Mouse (Mus musculus): ENCODE data around the gene Mbnl2.

Mbnl2 gene

GRCm38 (mm10) chr14:120274746-120275145 is 723 bp upstream of the Mbnl2 start:
- no peak for DNase-seq (ENCODE audit: low spot score in 2 of 2)

DNA sequence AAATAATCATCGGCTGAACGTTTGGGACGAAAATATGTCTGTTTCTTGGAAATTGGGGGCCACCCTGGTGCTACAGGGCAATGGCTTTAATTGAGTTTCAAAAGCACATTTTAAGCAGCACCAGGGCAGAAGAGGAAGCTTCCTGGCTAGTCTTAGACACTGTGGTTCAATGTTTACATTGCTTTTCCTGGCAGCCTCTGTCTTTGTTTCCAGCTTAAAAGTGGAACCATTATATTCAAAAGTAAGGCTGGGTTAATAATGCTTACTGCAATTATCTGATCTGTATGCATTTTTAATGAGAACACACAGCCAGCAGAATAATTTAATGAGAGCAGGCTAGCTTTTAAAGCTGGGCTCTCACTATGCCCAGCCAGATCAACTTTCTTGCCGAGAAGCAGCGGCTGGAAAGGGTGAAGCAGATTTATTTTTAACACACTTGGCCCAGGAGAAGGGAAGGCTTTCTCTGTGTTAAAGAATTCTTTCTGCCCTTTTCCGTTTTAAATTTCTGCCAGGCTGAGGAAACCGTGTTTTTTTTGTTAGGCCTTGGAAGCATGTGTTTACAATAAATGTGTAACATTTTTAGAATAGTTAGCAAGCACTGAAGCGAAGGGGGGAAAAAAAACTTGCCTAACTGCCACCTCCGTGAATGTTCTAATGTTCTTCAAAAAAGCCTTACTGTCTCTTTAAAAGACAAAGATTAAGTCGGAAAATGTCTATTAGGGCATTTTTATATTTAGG is 1.0 kb downstream of the Mbnl2 start:
- no peak for DNase-seq (ENCODE audit: low spot score in 2 of 2)

GRCm38 (mm10) chr14:120277081-120277656 is 1.7 kb downstream of the Mbnl2 start:
- DNase-seq (ENCODE audit: low spot score in 2 of 2), result no peak

- no peak for DNase-seq (ENCODE audit: low spot score in 2 of 2)
Measured at GRCm38 (mm10) chr14:120278290-120279244, 3.1 kb downstream of the Mbnl2 start.

GRCm38 (mm10) chr14:120280136-120280535 is 4.7 kb downstream of the Mbnl2 start:
- DNase-seq (ENCODE audit: low spot score in 2 of 2), result no peak

DNA sequence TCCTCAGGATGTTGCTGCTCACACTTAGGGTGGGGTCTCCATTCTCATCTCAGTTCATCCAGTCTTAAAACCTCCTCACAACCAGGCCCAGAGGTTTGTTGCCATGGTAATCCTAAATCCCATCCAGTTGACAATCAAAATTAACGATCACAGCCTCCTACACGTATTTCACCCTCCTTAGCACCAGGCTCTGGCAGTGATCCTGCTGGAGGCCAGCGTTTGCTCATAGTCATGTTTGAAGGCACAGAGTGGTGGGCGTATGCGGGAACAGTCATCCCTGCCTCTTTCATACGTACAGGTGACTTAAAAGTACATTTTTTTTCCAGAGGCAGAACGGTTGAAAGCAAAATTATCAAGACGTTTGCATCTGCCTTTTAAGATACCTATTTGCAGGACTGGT is 8.3 kb downstream of the Mbnl2 start:
- no peak for DNase-seq (ENCODE audit: low spot score in 2 of 2)

GRCm38 (mm10) chr14:120284504-120284903 is 9.0 kb downstream of the Mbnl2 start:
- no peak for DNase-seq (ENCODE audit: low spot score in 2 of 2)

GRCm38 (mm10) chr14:120287121-120287986 is 11.9 kb downstream of the Mbnl2 start:
- DNase-seq (ENCODE audit: low spot score in 2 of 2), result no peak

GRCm38 (mm10) chr14:120287987-120288275 is 12.5 kb downstream of the Mbnl2 start:
- no peak for DNase-seq (ENCODE audit: low spot score in 2 of 2)

GRCm38 (mm10) chr14:120288378-120289002 is 13.0 kb downstream of the Mbnl2 start:
- no peak for DNase-seq (ENCODE audit: low spot score in 2 of 2)

- no peak for DNase-seq (ENCODE audit: low spot score in 2 of 2)
Measured at GRCm38 (mm10) chr14:120289065-120289464, 13.6 kb downstream of the Mbnl2 start.

- no peak for DNase-seq (ENCODE audit: low spot score in 2 of 2)
Measured at GRCm38 (mm10) chr14:120289528-120289927, 14.1 kb downstream of the Mbnl2 start.

DNA sequence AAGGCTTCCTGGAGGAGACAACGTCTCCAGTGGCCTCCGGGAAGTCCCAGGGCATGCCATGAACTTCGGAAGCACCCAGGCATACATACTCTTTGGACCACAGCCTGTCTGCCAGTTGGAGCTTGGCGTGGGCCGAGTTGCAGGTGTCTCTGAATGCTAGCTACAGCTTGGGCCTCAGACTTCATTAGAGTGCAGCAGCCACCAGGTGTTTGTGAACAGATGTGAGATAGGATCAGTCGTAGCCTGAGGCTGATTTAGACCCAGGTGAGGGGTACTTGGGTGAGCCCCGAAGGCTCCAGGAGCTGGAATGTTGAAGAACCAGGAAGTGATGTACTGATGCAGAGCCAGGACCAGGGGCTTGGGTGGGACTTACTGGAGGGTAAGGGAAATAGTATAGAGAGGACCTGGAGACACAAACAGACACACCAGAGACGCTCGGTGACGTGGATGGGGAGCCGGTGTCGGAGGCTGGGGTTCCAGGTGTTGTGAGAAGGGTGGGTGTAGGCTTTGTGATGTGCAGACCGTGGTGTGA is 15.8 kb downstream of the Mbnl2 start:
- DNase-seq (ENCODE audit: low spot score in 2 of 2), result no peak

- no peak for DNase-seq (ENCODE audit: low spot score in 2 of 2)
Measured at GRCm38 (mm10) chr14:120292133-120292532, 16.7 kb downstream of the Mbnl2 start.

GRCm38 (mm10) chr14:120292617-120293195 is 17.2 kb downstream of the Mbnl2 start:
- no peak for DNase-seq (ENCODE audit: low spot score in 2 of 2)

- no peak for DNase-seq (ENCODE audit: low spot score in 2 of 2)
Measured at GRCm38 (mm10) chr14:120294480-120294879, 19.0 kb downstream of the Mbnl2 start.

- DNase-seq (ENCODE audit: low spot score in 2 of 2), result no peak
Measured at GRCm38 (mm10) chr14:120295355-120296220, 20.1 kb downstream of the Mbnl2 start.

- DNase-seq (ENCODE audit: low spot score in 2 of 2), result no peak
Measured at GRCm38 (mm10) chr14:120296231-120297006, 20.9 kb downstream of the Mbnl2 start.
